Mouse (Mus musculus) small intestine, adult 10 weeks (tissue): Measurements from ENCODE around the gene Vmn1r89. TPM values are rescaled to one million over a fixed set of nuclear protein-coding genes. Genes with fewer than 3 reads are reported as not detected.

Experiments
- polyA plus RNA-seq: library from polyadenylated mRNA; stranded (reverse); fragments of 350-450 nt; fragmentation: Illumina TruSeq; extraction: RNeasy Lipid Tissue Mini Kit (QIAGEN cat#74804); gene quantifications from one replicate; pipeline ENCODE4 v1.2.3, GENCODE M21; 2014; ENCODE audit warnings: low replicate concordance

Vmn1r89 gene
- not detected for polyA plus RNA-seq

GRCm38 (mm10) chr7:13212720-13213119 lies at the start of gene Vmn1r89:
Gene Vmn1r89, plus strand, starts transcription at chr7:13213020.

Other genes with a start within 250 kb of the Vmn1r89 start
- 1.1 TPM for gene Zfp324, start 247.2 kb upstream of the Vmn1r89 start, polyA plus RNA-seq
- gene Zfp446, start 235.2 kb upstream of the Vmn1r89 start, polyA plus RNA-seq: 1.6 TPM
- gene Slc27a5, start 214.8 kb upstream of the Vmn1r89 start, polyA plus RNA-seq: not detected
- gene Trim28, start 213.9 kb upstream of the Vmn1r89 start, polyA plus RNA-seq: 7.0 TPM
- gene Zbtb45, start 203.0 kb upstream of the Vmn1r89 start, polyA plus RNA-seq: 0.19 TPM
- gene Chmp2a, start 178.2 kb upstream of the Vmn1r89 start, polyA plus RNA-seq: 78.8 TPM
- gene Ube2m, start 174.7 kb upstream of the Vmn1r89 start, polyA plus RNA-seq: 50.0 TPM
- gene Mzf1, start 158.3 kb upstream of the Vmn1r89 start, polyA plus RNA-seq: 0.15 TPM
- not detected for gene Vmn1r85, start 117.8 kb upstream of the Vmn1r89 start, polyA plus RNA-seq
- gene Vmn1r86, start 93.1 kb upstream of the Vmn1r89 start, polyA plus RNA-seq: not detected
- gene Vmn1r87, start 72.9 kb upstream of the Vmn1r89 start, polyA plus RNA-seq: not detected
- 0.04 TPM for gene Vmn1r88, start 53.5 kb upstream of the Vmn1r89 start, polyA plus RNA-seq
- gene Lig1, start 64.3 kb downstream of the Vmn1r89 start, polyA plus RNA-seq: 8.7 TPM
- 3.0 TPM for gene Zswim9, start 65.7 kb downstream of the Vmn1r89 start, polyA plus RNA-seq
- gene Pla2g4c, start 111.6 kb downstream of the Vmn1r89 start, polyA plus RNA-seq: 3.4 TPM
- gene Cabp5, start 185.1 kb downstream of the Vmn1r89 start, polyA plus RNA-seq: not detected
- gene Bsph1, start 237.8 kb downstream of the Vmn1r89 start, polyA plus RNA-seq: not detected